In the genomic region with DNA sequence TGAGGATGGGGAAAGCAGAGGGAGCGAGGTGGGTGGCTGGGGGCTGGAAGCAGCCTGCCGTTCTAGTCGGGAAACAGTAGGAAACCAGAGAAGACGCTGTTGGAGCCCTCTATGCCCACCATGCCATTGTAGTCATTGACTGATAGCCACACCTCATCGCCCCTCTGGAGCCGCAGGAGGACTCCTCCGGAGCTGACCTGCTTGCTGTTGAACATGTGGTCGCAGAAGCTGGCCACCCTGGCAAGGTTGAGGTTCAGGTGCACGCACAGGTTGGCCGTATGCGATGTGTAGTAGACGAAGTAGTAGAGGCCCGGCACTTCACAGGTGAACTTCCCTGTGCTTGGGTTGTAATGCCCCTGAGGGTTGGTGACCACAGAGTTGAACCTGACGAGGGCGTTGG, we compare ENCODE assay signal across 23 mouse cellular contexts. TPM values are rescaled to one million over a fixed set of nuclear protein-coding genes. Genes with fewer than 3 reads are reported as not detected.
"Had no signal": no experiment of that assay in that cellular context is flagged by ENCODE, and none has a peak within 500 bp of the region (broad histone marks: within the 10 kb centered on the region; RNA-seq: fewer than 3 reads in every experiment).

No protein-coding gene starts in this region.

- H3K9ac ChIP-seq: liver, embryonic 15.5 days; liver, postnatal 0 days; lung, embryonic 15.5 days; midbrain, embryonic 12.5 days; neural tube, embryonic 13.5 days; neural tube, embryonic 15.5 days; stomach, embryonic 15.5 days had no signal

- H3K4me1 ChIP-seq: liver, embryonic 15.5 days; lung, embryonic 15.5 days; stomach, embryonic 15.5 days had no signal

- H3K4me3 ChIP-seq: liver, embryonic 15.5 days; lung, embryonic 15.5 days; midbrain, embryonic 10.5 days; midbrain, embryonic 12.5 days; myocyte; neural tube, embryonic 13.5 days; neural tube, embryonic 15.5 days; stomach, embryonic 15.5 days had no signal

- DNase-seq: liver, postnatal 0 days; lung, adult 2 months; lung, postnatal 14 days; lung, postnatal 36 days; midbrain, embryonic 14.5 days; retina, postnatal 1 day; right cerebral cortex, adult 18-20 months; right cerebral cortex, postnatal 25 days; right cerebral cortex, postnatal 4 days; thymus, adult 18-20 months; thymus, postnatal 14 days; thymus, postnatal 36 days had no signal

- ATAC-seq: liver, postnatal 0 days; lung, postnatal 0 days; midbrain, embryonic 16.5 days had no signal

- H3K9me3 ChIP-seq: liver, embryonic 15.5 days; lung, embryonic 15.5 days; midbrain, embryonic 10.5 days; midbrain, embryonic 12.5 days; neural tube, embryonic 13.5 days; neural tube, embryonic 15.5 days; stomach, embryonic 15.5 days had no signal

- H3K36me3 ChIP-seq: liver, embryonic 15.5 days; lung, embryonic 15.5 days; midbrain, embryonic 10.5 days; midbrain, embryonic 12.5 days; neural tube, embryonic 13.5 days; neural tube, embryonic 15.5 days; stomach, embryonic 15.5 days had no signal

- H3K27me3 ChIP-seq: stomach, embryonic 15.5 days had no signal

- H3K4me2 ChIP-seq: liver, embryonic 15.5 days; lung, embryonic 15.5 days; midbrain, embryonic 12.5 days; neural tube, embryonic 13.5 days; neural tube, embryonic 15.5 days; stomach, embryonic 15.5 days had no signal

- H3K27ac ChIP-seq: liver, embryonic 15.5 days; lung, embryonic 15.5 days; midbrain, embryonic 10.5 days; midbrain, embryonic 12.5 days; neural tube, embryonic 13.5 days; neural tube, embryonic 15.5 days; stomach, embryonic 15.5 days had no signal

RNA-seq across cellular contexts. Expression of gene C1qc, which starts 2.9 kb away (rescaled TPM):
- total RNA-seq: megakaryocyte-erythroid progenitor cell, adult 5-6 weeks had no signal
- polyA plus RNA-seq: myocyte had no signal

RNA-seq across cellular contexts. Expression of gene C1qb, which starts 4.0 kb away (rescaled TPM):
- total RNA-seq: megakaryocyte-erythroid progenitor cell, adult 5-6 weeks had no signal
- polyA plus RNA-seq: myocyte had no signal

RNA-seq across cellular contexts. Expression of gene C1qa, which starts 8.6 kb away (rescaled TPM):
- total RNA-seq: megakaryocyte-erythroid progenitor cell, adult 5-6 weeks had no signal
- polyA plus RNA-seq: myocyte had no signal
